Mouse (Mus musculus): ENCODE measurements around the gene Mllt1. TPM values are rescaled to one million over a fixed set of nuclear protein-coding genes. Genes with fewer than 3 reads are reported as not detected.

Mllt1 gene
- 149 and 153 TPM in 2 replicates for polyA plus RNA-seq (2012; rRNA removed)

DNA sequence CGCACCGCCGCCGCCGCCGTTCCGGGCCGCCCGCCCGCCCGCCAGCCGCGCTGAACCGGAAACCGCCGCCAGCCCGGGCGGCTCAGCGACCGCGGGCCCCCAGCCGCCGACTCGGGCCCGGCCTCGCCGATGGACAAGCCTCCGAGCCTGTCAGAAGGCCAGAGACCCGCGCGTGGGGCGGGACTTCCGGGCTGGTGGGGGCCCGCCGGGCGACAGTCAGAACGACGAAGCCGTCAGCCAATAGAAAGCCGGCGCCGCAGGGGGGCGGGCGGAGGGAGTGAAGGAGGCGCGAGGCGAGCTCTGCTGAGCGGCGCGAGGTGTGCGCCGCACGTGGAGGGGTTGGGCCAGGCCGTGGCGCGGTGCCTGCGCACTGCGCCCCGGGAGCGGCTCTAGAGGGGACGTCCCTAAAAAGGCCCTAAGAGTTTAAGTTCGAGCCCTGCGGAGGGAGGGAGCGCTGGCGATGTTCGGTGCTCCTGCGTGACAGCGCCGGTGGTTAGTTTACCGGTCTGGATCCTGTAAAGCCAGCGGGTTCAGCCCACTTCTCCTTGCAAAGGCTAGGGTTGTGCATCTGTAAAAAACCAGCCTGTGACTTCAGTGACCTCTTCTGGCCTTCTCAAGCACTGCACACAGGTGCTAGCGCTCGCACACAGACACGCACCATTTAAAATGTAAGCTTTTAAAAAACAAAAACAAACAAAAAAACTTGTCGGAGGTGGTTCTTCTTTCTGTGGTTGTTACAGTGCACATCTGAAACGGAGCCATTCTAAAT is at the start of gene Mllt1:
Gene Mllt1 (minus strand): TSS at position 53 of the 769 bp plus-strand sequence.
- peak; percentile 37; the same call in 1 of the 2 replicates for TF ChIP-seq POLR2A (IDR thresholded peaks at IDR 0.05; ENCODE audit: borderline replicate concordance, extremely low read depth, insufficient read depth, insufficient read length, poor library complexity, severe bottlenecking)
- peak; percentile 58; the same call in 1 of the 2 replicates for TF ChIP-seq CTCF (IDR thresholded peaks at IDR 0.05; ENCODE audit: borderline replicate concordance, extremely low read depth, insufficient read depth, insufficient read length)
- peak; percentile 99 for DNase-seq (ENCODE audit: low read depth)

DNA sequence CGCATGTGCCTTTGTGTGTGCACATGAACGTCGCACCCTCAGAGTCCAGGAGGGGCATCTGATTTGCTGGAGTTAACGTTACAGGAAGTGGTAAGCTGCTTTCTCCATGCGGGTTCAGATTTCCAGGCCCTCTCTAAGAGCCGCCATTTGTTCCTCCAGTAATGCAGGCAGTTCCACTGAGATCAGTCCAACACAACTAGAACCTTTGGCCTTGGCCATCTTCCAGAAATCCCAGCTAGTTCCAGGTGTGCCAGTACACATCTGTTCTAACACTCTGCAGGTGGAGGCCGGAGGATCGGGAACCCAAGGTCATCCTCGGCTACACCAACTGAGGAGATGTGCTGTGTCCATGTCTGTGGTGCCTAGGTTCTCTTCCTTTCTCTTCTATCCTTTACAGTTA is 49.7 kb upstream of the Mllt1 start:
- TF ChIP-seq CTCF (IDR thresholded peaks at IDR 0.05; ENCODE audit: borderline replicate concordance, extremely low read depth, insufficient read depth, insufficient read length) (no peak), POLR2A (IDR thresholded peaks at IDR 0.05; ENCODE audit: borderline replicate concordance, extremely low read depth, insufficient read depth, insufficient read length, poor library complexity, severe bottlenecking) (no peak)
- DNase-seq (ENCODE audit: low read depth) = no peak

- no peak for DNase-seq (ENCODE audit: low read depth)
- TF ChIP-seq POLR2A (IDR thresholded peaks at IDR 0.05; ENCODE audit: borderline replicate concordance, extremely low read depth, insufficient read depth, insufficient read length, poor library complexity, severe bottlenecking) = no peak
- TF ChIP-seq CTCF (IDR thresholded peaks at IDR 0.05; ENCODE audit: borderline replicate concordance, extremely low read depth, insufficient read depth, insufficient read length) = no peak
Observed at GRCm38 (mm10) chr17:56982013-56982412, 46.8 kb upstream of the Mllt1 start, which contains the start of gene Acer1. TSS of gene Acer1 (minus strand) at chr17:56982126.

DNA sequence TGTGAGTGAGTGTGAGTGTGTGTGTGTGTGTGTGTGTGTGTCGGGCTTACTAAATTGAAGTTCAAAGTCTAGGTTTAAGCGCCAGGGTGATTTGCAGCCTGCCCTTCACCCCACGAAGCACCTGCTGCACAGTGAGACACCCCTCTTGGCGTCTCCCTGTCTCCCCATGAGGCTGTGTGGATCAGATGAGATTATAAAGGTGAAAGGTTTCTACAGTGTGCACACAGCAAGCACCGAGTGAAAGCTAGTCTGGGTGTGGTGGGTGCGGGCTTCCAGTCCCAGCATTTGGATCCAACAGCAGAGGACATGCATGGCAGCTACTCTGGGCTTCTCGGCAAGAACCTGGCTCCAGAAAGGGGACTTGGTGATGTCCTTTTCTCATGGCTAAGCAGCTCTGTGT is 45.8 kb upstream of the Mllt1 start:
- no peak for DNase-seq (ENCODE audit: low read depth)
- TF ChIP-seq POLR2A (IDR thresholded peaks at IDR 0.05; ENCODE audit: borderline replicate concordance, extremely low read depth, insufficient read depth, insufficient read length, poor library complexity, severe bottlenecking) (no peak), CTCF (IDR thresholded peaks at IDR 0.05; ENCODE audit: borderline replicate concordance, extremely low read depth, insufficient read depth, insufficient read length) (no peak)

- no peak for DNase-seq (ENCODE audit: low read depth)
- TF ChIP-seq CTCF (IDR thresholded peaks at IDR 0.05; ENCODE audit: borderline replicate concordance, extremely low read depth, insufficient read depth, insufficient read length) (no peak), POLR2A (IDR thresholded peaks at IDR 0.05; ENCODE audit: borderline replicate concordance, extremely low read depth, insufficient read depth, insufficient read length, poor library complexity, severe bottlenecking) (no peak)
Observed at GRCm38 (mm10) chr17:56979524-56979923, 44.3 kb upstream of the Mllt1 start.

DNA sequence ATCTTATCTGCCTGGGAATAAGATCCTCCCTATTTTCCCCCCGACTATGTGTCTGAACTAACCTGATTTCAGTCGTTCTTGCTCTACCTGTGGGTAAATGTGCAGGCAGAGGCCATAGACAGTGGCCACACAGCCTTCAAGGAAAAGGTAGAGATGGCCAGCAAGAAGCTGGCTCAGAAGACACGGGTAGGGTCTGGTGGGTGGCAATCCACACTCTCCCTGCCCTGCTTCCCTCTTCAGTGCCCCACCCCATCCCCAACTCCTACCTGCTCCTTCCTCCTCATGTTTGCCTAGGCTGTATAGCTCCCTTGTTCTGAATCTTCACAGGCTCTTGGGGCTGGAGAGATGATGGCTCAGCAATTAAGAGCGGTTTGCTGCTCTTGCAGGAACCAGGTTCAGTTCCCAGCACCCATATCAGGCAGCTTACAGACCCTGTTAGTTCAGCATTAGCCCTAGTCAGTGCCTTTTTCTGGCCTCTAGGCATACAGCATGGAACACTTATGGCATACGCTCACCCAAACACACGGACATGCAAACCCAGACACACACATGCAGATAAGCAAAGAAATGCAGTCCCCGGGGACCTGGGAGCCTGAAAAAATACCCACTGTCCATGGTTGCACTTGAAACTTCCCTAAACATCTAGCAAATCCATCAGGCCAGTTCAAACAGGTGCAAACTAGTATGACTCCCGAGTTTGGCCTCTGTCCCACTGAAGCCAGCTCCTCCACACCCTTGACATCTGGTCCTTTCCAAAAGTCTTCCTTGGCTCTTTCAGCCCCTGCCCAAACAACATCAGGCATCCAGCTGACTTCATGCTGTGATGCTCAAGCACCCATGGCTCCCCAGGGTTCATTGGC is 41.5 kb upstream of the Mllt1 start:
- TF ChIP-seq CTCF (IDR thresholded peaks at IDR 0.05; ENCODE audit: borderline replicate concordance, extremely low read depth, insufficient read depth, insufficient read length) (no peak), POLR2A (IDR thresholded peaks at IDR 0.05; ENCODE audit: borderline replicate concordance, extremely low read depth, insufficient read depth, insufficient read length, poor library complexity, severe bottlenecking) (no peak)
- DNase-seq (ENCODE audit: low read depth) = no peak

DNA sequence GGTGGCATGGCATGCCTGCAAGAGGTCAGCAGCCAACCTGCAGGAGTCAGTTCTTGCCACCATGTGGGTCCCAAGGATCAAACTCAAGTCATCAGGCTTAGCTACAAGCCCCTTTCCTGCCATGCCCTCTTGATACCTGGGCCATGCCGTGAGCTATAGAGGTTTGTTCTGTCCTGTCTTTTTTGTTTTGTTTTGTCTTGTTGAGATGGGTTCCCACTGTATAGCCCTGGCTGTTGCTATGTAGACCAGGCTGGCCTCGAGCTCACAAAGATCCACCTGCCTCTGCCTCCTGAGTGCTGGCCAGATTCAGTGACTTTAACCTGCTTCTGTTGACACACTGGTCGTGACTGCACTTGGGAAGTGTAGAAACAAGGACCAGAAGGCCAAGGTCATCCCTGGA is 40.2 kb upstream of the Mllt1 start:
- TF ChIP-seq CTCF (IDR thresholded peaks at IDR 0.05; ENCODE audit: borderline replicate concordance, extremely low read depth, insufficient read depth, insufficient read length) = no peak
- TF ChIP-seq POLR2A (IDR thresholded peaks at IDR 0.05; ENCODE audit: borderline replicate concordance, extremely low read depth, insufficient read depth, insufficient read length, poor library complexity, severe bottlenecking) = no peak
- DNase-seq (ENCODE audit: low read depth) = no peak

DNA sequence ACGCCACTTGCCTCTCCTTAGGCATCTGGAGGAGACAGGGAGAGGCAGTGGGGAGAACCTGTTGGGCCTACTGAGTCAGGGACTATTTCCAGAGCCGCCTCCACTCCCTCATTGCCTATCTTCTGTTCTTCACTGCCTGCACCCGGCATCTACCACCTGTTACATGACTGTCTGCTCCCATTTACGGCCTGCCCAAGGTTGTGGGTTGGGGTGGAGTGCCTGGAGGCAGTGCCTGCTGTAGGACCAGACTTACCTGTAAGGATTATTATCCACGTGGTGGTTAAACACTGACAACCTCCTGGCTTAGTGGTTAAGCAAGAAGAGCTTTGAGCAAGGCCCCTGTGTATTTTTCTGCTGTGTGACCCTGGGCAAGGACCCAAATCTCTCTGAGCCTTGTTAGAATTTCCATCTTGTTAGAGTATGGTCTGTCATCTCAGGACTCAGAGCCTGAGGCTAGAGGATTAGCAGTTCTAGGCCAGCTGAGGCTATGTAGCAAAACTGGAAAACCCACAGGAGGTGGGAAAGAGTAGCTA is 39.6 kb upstream of the Mllt1 start:
- DNase-seq (ENCODE audit: low read depth) = no peak
- TF ChIP-seq CTCF (IDR thresholded peaks at IDR 0.05; ENCODE audit: borderline replicate concordance, extremely low read depth, insufficient read depth, insufficient read length) (no peak), POLR2A (IDR thresholded peaks at IDR 0.05; ENCODE audit: borderline replicate concordance, extremely low read depth, insufficient read depth, insufficient read length, poor library complexity, severe bottlenecking) (no peak)

- no peak for TF ChIP-seq POLR2A (IDR thresholded peaks at IDR 0.05; ENCODE audit: borderline replicate concordance, extremely low read depth, insufficient read depth, insufficient read length, poor library complexity, severe bottlenecking)
- no peak for TF ChIP-seq CTCF (IDR thresholded peaks at IDR 0.05; ENCODE audit: borderline replicate concordance, extremely low read depth, insufficient read depth, insufficient read length)
Observed at GRCm38 (mm10) chr17:56973956-56974707, 38.9 kb upstream of the Mllt1 start.

GRCm38 (mm10) chr17:56970081-56970480 is 34.9 kb upstream of the Mllt1 start:
- no peak for TF ChIP-seq CTCF (IDR thresholded peaks at IDR 0.05; ENCODE audit: borderline replicate concordance, extremely low read depth, insufficient read depth, insufficient read length)
- no peak for TF ChIP-seq POLR2A (IDR thresholded peaks at IDR 0.05; ENCODE audit: borderline replicate concordance, extremely low read depth, insufficient read depth, insufficient read length, poor library complexity, severe bottlenecking)
- no peak for DNase-seq (ENCODE audit: low read depth)

More at GRCm38 (mm10) chr17:56973956-56974707, 38.9 kb upstream of the Mllt1 start:
- no peak for DNase-seq (ENCODE audit: low read depth)

All from brain, embryonic 14.5 days (tissue).